Mouse (Mus musculus) small intestine, adult 2 months (tissue): ENCODE data around the gene Camta2. TPM values are rescaled to one million over a fixed set of nuclear protein-coding genes. Genes with fewer than 3 reads are reported as not detected.

Experiments
- H3K27ac ChIP-seq: fragments of 200-500 bp; 2 replicates; pipeline ENCODE4 v1.5.1; 2012; ENCODE audit warnings: low read depth, low read length, control low read depth, inconsistent platforms; ENCODE audit not compliant: insufficient read depth
- H3K27me3 ChIP-seq: fragments of 200-500 bp; 2 replicates; pipeline ENCODE4 v1.6.1; 2012; ENCODE audit warnings: mild to moderate bottlenecking, moderate library complexity, low read length, inconsistent platforms; ENCODE audit not compliant: control insufficient read depth, insufficient read depth
- H3K36me3 ChIP-seq: fragments of 200-500 bp; 2 replicates; pipeline ENCODE4 v1.6.1; 2012; ENCODE audit warnings: mild to moderate bottlenecking, low read length, control low read depth, inconsistent platforms; ENCODE audit not compliant: control insufficient read depth, insufficient read depth
- H3K4me1 ChIP-seq: fragments of 200-500 bp; 2 replicates; pipeline ENCODE4 v1.6.1; 2012; ENCODE audit warnings: low read length, inconsistent platforms, mixed read lengths; ENCODE audit not compliant: control insufficient read depth, insufficient read depth, insufficient read length
- H3K4me3 ChIP-seq: fragments of 200-500 bp; 2 replicates; pipeline ENCODE4 v1.5.1; 2012; ENCODE audit warnings: low read depth, mild to moderate bottlenecking, control low read depth, inconsistent platforms, low read length, moderate library complexity
- CTCF ChIP-seq: fragments of 200-500 bp; IDR thresholded peaks from 2 replicates; pipeline ENCODE4 v1.5.1; 2012; ENCODE audit warnings: low read depth, mild to moderate bottlenecking, control low read depth, inconsistent platforms, low read length, moderate library complexity, mixed read lengths; ENCODE audit not compliant: insufficient replicate concordance, insufficient read length; ENCODE audit errors: extremely low read depth
- POLR2A ChIP-seq: fragments of 200-500 bp; IDR thresholded peaks from 2 replicates; pipeline ENCODE4 v1.6.1; 2012; ENCODE audit warnings: low read depth, mild to moderate bottlenecking, control low read depth, inconsistent platforms, low read length, moderate library complexity
- WGBS: fragments of 180-500 bp; shearing (Covaris S2); methylation state at CpG from one replicate; pipeline ENCODE4 v1.1.7; 2018; 5-methylcytosine and 5-hydroxymethylcytosine counted together
- polyA plus RNA-seq: library from polyadenylated mRNA; depleted of rRNA; stranded (reverse); fragments of >200 nt; gene quantifications from 2 replicates; pipeline ENCODE4 v1.2.3, GENCODE M21; 2012

The Camta2 gene
- polyA plus RNA-seq, 1 experiment, result 66.7 TPM

GRCm38 (mm10) chr11:70639976-70640375 lies 47.9 kb downstream of the Camta2 start:
- H3K36me3 ChIP-seq, result peaks cover 11% of the 10 kb centered on the region
- TF ChIP-seq CTCF, result no peak
- TF ChIP-seq POLR2A, result no peak
- no peaks in the 10 kb centered on the region for H3K4me1 ChIP-seq
- H3K4me3 ChIP-seq, result no peak overlapping the region
- WGBS, result 62% methylated on average over 8 of the region's 8 CpGs
- no peaks in the 10 kb centered on the region for H3K27me3 ChIP-seq
- no peak overlapping the region for H3K27ac ChIP-seq

DNA sequence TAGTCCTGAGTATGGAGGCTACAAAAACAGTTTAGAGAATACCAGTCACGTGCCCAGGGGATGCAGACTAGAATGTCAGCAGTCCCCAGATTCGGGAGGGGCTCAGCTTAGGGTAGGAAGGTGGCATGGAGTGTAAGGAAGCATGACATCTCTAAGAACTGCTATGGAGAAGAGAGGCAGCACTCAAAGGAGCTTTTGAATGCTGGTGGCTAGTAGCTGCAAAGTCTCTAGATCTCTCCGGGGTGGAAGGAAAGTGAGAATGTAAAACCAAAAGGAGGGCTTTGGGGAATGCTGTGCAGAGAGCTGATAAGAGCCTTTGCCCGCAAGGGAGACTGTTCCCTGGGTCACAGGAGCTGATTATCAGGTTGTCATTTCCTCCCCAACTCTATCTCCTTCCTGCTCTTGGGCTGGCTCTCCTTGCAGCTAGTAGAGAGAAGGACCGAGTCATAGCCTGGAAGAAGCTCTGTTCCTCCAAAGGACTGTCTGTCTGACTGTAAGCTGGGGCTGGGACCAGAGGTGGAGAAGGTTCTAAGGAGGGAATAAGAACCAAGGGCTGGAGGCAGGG lies 49.1 kb downstream of the Camta2 start, which contains the start of gene Gp1ba:
Gp1ba (plus strand) TSS at position 409 of the 565 bp plus-strand sequence.
- Histone ChIP-seq H3K4me1 (no peaks in the 10 kb centered on the region), H3K4me3 (no peak within 1 kb of the TSS), H3K27ac (no peak within 1 kb of the TSS), H3K27me3 (no peaks in the 10 kb centered on the region), H3K36me3 (peaks cover 3% of the 10 kb centered on the region; the same call in 1 of the 2 replicates)
- 14% methylated on average over 5 of the region's 5 CpGs for WGBS
- TF ChIP-seq POLR2A (no peak), CTCF (no peak)

DNA sequence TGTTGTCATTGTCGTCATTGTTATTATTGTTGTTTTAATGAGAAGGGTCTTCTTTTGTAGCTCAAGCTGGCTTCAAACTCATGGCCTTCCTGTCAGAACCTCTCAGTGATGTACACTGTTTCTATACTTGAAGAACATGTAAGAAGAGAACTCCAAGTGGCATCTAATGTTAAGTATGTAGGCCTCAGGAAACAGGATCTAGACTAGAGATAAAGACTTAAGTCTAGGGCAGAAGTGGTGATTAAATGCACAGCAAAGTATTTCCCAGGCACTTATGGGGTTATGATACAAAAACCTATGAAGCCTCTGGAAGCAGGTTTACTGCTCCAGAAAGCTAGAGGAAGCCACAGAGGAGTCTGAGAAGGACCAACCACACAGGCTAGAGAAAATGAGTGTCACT lies 49.6 kb downstream of the Camta2 start:
- TF ChIP-seq CTCF (no peak), POLR2A (no peak)
- Histone ChIP-seq H3K4me3 (no peak overlapping the region), H3K4me1 (no peaks in the 10 kb centered on the region), H3K27me3 (no peaks in the 10 kb centered on the region), H3K36me3 (peaks cover 3% of the 10 kb centered on the region; the same call in 1 of the 2 replicates), H3K27ac (no peak overlapping the region)
- 85% methylated on average over 1 of the region's 1 CpGs for WGBS

- 97% methylated on average over 1 of the region's 1 CpGs for WGBS
- no peak overlapping the region for H3K27ac ChIP-seq
- H3K4me3 ChIP-seq, result no peak overlapping the region
- no peak for TF ChIP-seq POLR2A
- TF ChIP-seq CTCF, result no peak
- no peaks in the 10 kb centered on the region for H3K4me1 ChIP-seq
- H3K36me3 ChIP-seq, result no peaks in the 10 kb centered on the region
- no peaks in the 10 kb centered on the region for H3K27me3 ChIP-seq
Measured at GRCm38 (mm10) chr11:70637764-70638163, 50.1 kb downstream of the Camta2 start.

GRCm38 (mm10) chr11:70635601-70636000 lies 52.3 kb downstream of the Camta2 start:
- H3K27ac ChIP-seq, result no peak overlapping the region
- TF ChIP-seq POLR2A, result no peak
- TF ChIP-seq CTCF, result no peak
- H3K4me1 ChIP-seq, result no peaks in the 10 kb centered on the region
- H3K4me3 ChIP-seq, result no peak overlapping the region
- WGBS, result 69% methylated on average over 4 of the region's 4 CpGs
- H3K36me3 ChIP-seq, result no peaks in the 10 kb centered on the region
- no peaks in the 10 kb centered on the region for H3K27me3 ChIP-seq

DNA sequence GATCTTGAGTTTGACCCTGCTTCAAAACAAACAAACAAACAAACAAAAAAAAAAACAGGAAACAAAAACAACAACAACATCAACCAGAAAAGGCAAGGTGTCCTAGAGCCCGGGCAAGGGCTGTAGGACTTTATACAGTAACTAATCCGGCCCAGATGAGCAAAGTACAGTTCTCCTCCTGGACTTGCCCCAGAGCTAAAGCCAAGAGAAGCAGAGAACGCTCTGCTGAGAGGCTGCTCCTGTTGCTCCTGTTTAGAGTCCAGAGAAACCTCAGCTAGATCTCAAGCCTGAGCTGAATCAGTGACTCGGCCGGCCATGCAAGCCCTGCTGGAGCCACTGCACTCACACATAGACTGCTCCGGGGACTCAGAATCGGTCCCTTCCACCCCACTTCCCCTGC lies 57.8 kb downstream of the Camta2 start:
- peaks cover 13% of the 10 kb centered on the region; the same call in 1 of the 2 replicates for H3K4me1 ChIP-seq
- 28% methylated on average over 7 of the region's 7 CpGs for WGBS
- TF ChIP-seq POLR2A (peak; percentile 61; the same call in 1 of the 2 replicates), CTCF (no peak)
- peak overlapping the region; percentile 93 for H3K27ac ChIP-seq
- no peaks in the 10 kb centered on the region for H3K27me3 ChIP-seq
- no peak overlapping the region for H3K4me3 ChIP-seq
- no peaks in the 10 kb centered on the region for H3K36me3 ChIP-seq

- WGBS, result 26% methylated on average over 5 of the region's 5 CpGs
Measured at GRCm38 (mm10) chr11:70629557-70629956, 58.3 kb downstream of the Camta2 start.

More at GRCm38 (mm10) chr11:70629557-70629956, 58.3 kb downstream of the Camta2 start:
- H3K27me3 ChIP-seq, result no peaks in the 10 kb centered on the region
- peaks cover 13% of the 10 kb centered on the region; the same call in 1 of the 2 replicates for H3K4me1 ChIP-seq
- no peak for TF ChIP-seq POLR2A
- no peak for TF ChIP-seq CTCF
- H3K36me3 ChIP-seq, result no peaks in the 10 kb centered on the region
- peak overlapping the region; percentile 93; the same call in 1 of the 2 replicates for H3K27ac ChIP-seq
- no peak overlapping the region for H3K4me3 ChIP-seq
